Mouse (Mus musculus) erythroblast, adult 5-6 weeks (primary cell): ENCODE results near the gene Kcnj8. TPM values are rescaled to one million over a fixed set of nuclear protein-coding genes. Genes with fewer than 3 reads are reported as not detected.

Experiments used
- ATAC-seq: replicated peaks from 2 replicates; pipeline ENCODE4 v1.8.0; 2016; ENCODE audit warnings: moderate number of reproducible peaks, mild to moderate bottlenecking, moderate TSS enrichment, inconsistent platforms; ENCODE audit not compliant: poor library complexity, low FRiP score, severe bottlenecking
- total RNA-seq, 2 experiments: library from RNA; stranded (forward) in 1 of 2; stranded (reverse) in 1 of 2; fragments of 150-400 nt in 1 of 2; fragments of 200-764, 138-1000 nt in 1 of 2; gene quantifications; 2 replicates each; pipeline versions ENCODE4 v1.2.3 to v1.2.4; 2015 to 2017; ENCODE audit warnings: low replicate concordance in 2 of 2

Gene Kcnj8
- not detected in 2 replicates for total RNA-seq (2015; ENCODE audit: low replicate concordance)
- total RNA-seq (2017; ENCODE audit: low replicate concordance): not detected in 2 replicates

GRCm38 (mm10) chr6:142571055-142571618, at the start of gene Kcnj8:
Gene Kcnj8 (minus strand): TSS chr6:142571614.
- no peak for ATAC-seq

- ATAC-seq: no peak
Observed at GRCm38 (mm10) chr6:142616659-142617058, 45.2 kb upstream of the Kcnj8 start.

GRCm38 (mm10) chr6:142614324-142614723, 42.9 kb upstream of the Kcnj8 start:
- ATAC-seq: no peak

- ATAC-seq: no peak
Observed at GRCm38 (mm10) chr6:142612366-142612765, 41.0 kb upstream of the Kcnj8 start.

- no peak for ATAC-seq
Observed at GRCm38 (mm10) chr6:142609401-142610373, 38.3 kb upstream of the Kcnj8 start.

GRCm38 (mm10) chr6:142607080-142607479, 35.7 kb upstream of the Kcnj8 start:
- ATAC-seq: no peak

GRCm38 (mm10) chr6:142602772-142603171, 31.4 kb upstream of the Kcnj8 start:
- ATAC-seq: no peak

- no peak for ATAC-seq
Observed at GRCm38 (mm10) chr6:142578831-142579230, 7.4 kb upstream of the Kcnj8 start.

GRCm38 (mm10) chr6:142577801-142578200, 6.4 kb upstream of the Kcnj8 start:
- no peak for ATAC-seq

GRCm38 (mm10) chr6:142572876-142573275, 1.5 kb upstream of the Kcnj8 start:
- ATAC-seq: no peak

GRCm38 (mm10) chr6:142571629-142572360, 381 bp upstream of the Kcnj8 start:
- ATAC-seq: no peak

- no peak for ATAC-seq
Observed at GRCm38 (mm10) chr6:142570046-142570770, 1.2 kb downstream of the Kcnj8 start.

- ATAC-seq: no peak
Observed at GRCm38 (mm10) chr6:142568713-142569357, 2.6 kb downstream of the Kcnj8 start.

GRCm38 (mm10) chr6:142567452-142567851, 4.0 kb downstream of the Kcnj8 start:
- no peak for ATAC-seq

- no peak for ATAC-seq
Observed at GRCm38 (mm10) chr6:142564746-142565145, 6.7 kb downstream of the Kcnj8 start.

- no peak for ATAC-seq
Observed at GRCm38 (mm10) chr6:142561151-142561550, 10.3 kb downstream of the Kcnj8 start.

GRCm38 (mm10) chr6:142558772-142559679, 12.4 kb downstream of the Kcnj8 start:
- no peak for ATAC-seq

GRCm38 (mm10) chr6:142558076-142558475, 13.3 kb downstream of the Kcnj8 start:
- no peak for ATAC-seq
